Mouse (Mus musculus): ENCODE data around the gene Ttll9. TPM values are rescaled to one million over a fixed set of nuclear protein-coding genes. Genes with fewer than 3 reads are reported as not detected.
A peak's percentile ranks its signal among the peaks of the same experiment; 100 is the strongest.

Ttll9 gene
- total RNA-seq, 2 experiments from 2014 or later = not detected

- intact Hi-C loops (cut with DNase I) = no loop called here
- peak in 1 of 2 experiments; percentile 77 for DNase-seq
Measured at GRCm38 (mm10) chr2:152939846-152940245, 22.4 kb upstream of the Ttll9 start.

- no peak for DNase-seq
- intact Hi-C loops (cut with DNase I) = no loop called here
Measured at GRCm38 (mm10) chr2:152941106-152941505, 21.2 kb upstream of the Ttll9 start.

GRCm38 (mm10) chr2:152941776-152942175, 20.5 kb upstream of the Ttll9 start:
- DNase-seq = no peak
- intact Hi-C loops (cut with DNase I) = no loop called here

- intact Hi-C loops (cut with DNase I) = no loop called here
- DNase-seq = peak in 1 of 2 experiments; percentile 26
Measured at GRCm38 (mm10) chr2:152942898-152943515, 19.3 kb upstream of the Ttll9 start.

GRCm38 (mm10) chr2:152943568-152943967, 18.7 kb upstream of the Ttll9 start:
- intact Hi-C loops (cut with DNase I) = no loop called here

GRCm38 (mm10) chr2:152944013-152944412, 18.3 kb upstream of the Ttll9 start:
- intact Hi-C loops (cut with DNase I) = no loop called here
- no peak for DNase-seq

More at GRCm38 (mm10) chr2:152943568-152943967, 18.7 kb upstream of the Ttll9 start:
- no peak for DNase-seq

- intact Hi-C loops (cut with DNase I) = no loop called here
- DNase-seq = no peak
Measured at GRCm38 (mm10) chr2:152947098-152947497, 15.2 kb upstream of the Ttll9 start.

- DNase-seq = no peak
- intact Hi-C loops (cut with DNase I) = no loop called here
Measured at GRCm38 (mm10) chr2:152948438-152949020, 13.8 kb upstream of the Ttll9 start.

GRCm38 (mm10) chr2:152950358-152951064, 11.8 kb upstream of the Ttll9 start:
- intact Hi-C loops (cut with DNase I) = no loop called here
- no peak for DNase-seq

GRCm38 (mm10) chr2:152951065-152951849, 11.0 kb upstream of the Ttll9 start, which contains the start of gene Dusp15:
Dusp15 (minus strand) TSS chr2:152951698.
- intact Hi-C loops (cut with DNase I) = no loop called here

GRCm38 (mm10) chr2:152951850-152952720, 10.2 kb upstream of the Ttll9 start:
- peak in 1 of 2 experiments; percentile 14 for DNase-seq
- intact Hi-C loops (cut with DNase I) = no loop called here

More at GRCm38 (mm10) chr2:152951065-152951849, 11.0 kb upstream of the Ttll9 start, which contains the start of gene Dusp15:
- peak; percentile 18 to 20 for DNase-seq

GRCm38 (mm10) chr2:152958116-152958515, 4.2 kb upstream of the Ttll9 start:
- DNase-seq = no peak
- intact Hi-C loops (cut with DNase I) = no loop called here

GRCm38 (mm10) chr2:152965555-152965954, 3.3 kb downstream of the Ttll9 start:
- intact Hi-C loops (cut with DNase I) = no loop called here
- DNase-seq = no peak

GRCm38 (mm10) chr2:152976991-152977390, 14.7 kb downstream of the Ttll9 start:
- intact Hi-C loops (cut with DNase I) = no loop called here
- no peak for DNase-seq

- no peak for DNase-seq
- intact Hi-C loops (cut with DNase I) = no loop called here
Measured at GRCm38 (mm10) chr2:152985582-152985981, 23.3 kb downstream of the Ttll9 start.

- intact Hi-C loops (cut with DNase I) = no loop called here
- DNase-seq = no peak
Measured at GRCm38 (mm10) chr2:152991529-152991928, 29.2 kb downstream of the Ttll9 start.

GRCm38 (mm10) chr2:152997046-152997445, 34.8 kb downstream of the Ttll9 start:
- intact Hi-C loops (cut with DNase I) = no loop called here
- no peak for DNase-seq

- intact Hi-C loops (cut with DNase I) = no loop called here
- no peak for DNase-seq
Measured at GRCm38 (mm10) chr2:153002492-153003248, 40.4 kb downstream of the Ttll9 start.

GRCm38 (mm10) chr2:153003681-153004338, 41.5 kb downstream of the Ttll9 start:
- intact Hi-C loops (cut with DNase I) = no loop called here
- no peak for DNase-seq

All from heart, postnatal 10 days (tissue).